Mouse (Mus musculus): ENCODE results near the gene Npffr2.
"Not testable (repeated sequence)": the region's sequence is repeated elsewhere in the genome, so short reads cannot be mapped to it uniquely, and the experiment has no call there.

The Npffr2 gene

GRCm38 (mm10) chr5:89526878-89527578 is at the start of gene Npffr2:
TSS of gene Npffr2 (plus strand) at chr5:89527429.
- DNase-seq (ENCODE audit: low spot score), result peak; percentile 59

GRCm38 (mm10) chr5:89492560-89492959 is 34.7 kb upstream of the Npffr2 start:
- no peak for DNase-seq (ENCODE audit: low spot score)

GRCm38 (mm10) chr5:89500182-89500581 is 27.0 kb upstream of the Npffr2 start:
- DNase-seq (ENCODE audit: low spot score), result peak; percentile 12

GRCm38 (mm10) chr5:89518641-89519040 is 8.6 kb upstream of the Npffr2 start:
- no peak for DNase-seq (ENCODE audit: low spot score)

- peak; percentile 23 for DNase-seq (ENCODE audit: low spot score)
These were observed 949 bp upstream of the Npffr2 start for GRCm38 (mm10) chr5:89526181-89526778.

- DNase-seq (ENCODE audit: low spot score), result no peak
These were observed 1.7 kb downstream of the Npffr2 start for GRCm38 (mm10) chr5:89528951-89529350.

GRCm38 (mm10) chr5:89529391-89529790 is 2.2 kb downstream of the Npffr2 start:
- DNase-seq (ENCODE audit: low spot score), result no peak

GRCm38 (mm10) chr5:89536018-89536417 is 8.8 kb downstream of the Npffr2 start:
- no peak for DNase-seq (ENCODE audit: low spot score)

- DNase-seq (ENCODE audit: low spot score), result no peak
These were observed 15.2 kb downstream of the Npffr2 start for GRCm38 (mm10) chr5:89542472-89542871.

- DNase-seq (ENCODE audit: low spot score), result peak; percentile 87
These were observed 16.2 kb downstream of the Npffr2 start for GRCm38 (mm10) chr5:89543476-89543875.

- not testable (repeated sequence) for DNase-seq (ENCODE audit: low spot score)
These were observed 31.9 kb downstream of the Npffr2 start for GRCm38 (mm10) chr5:89559118-89559517.

GRCm38 (mm10) chr5:89561381-89561780 is 34.2 kb downstream of the Npffr2 start:
- no peak for DNase-seq (ENCODE audit: low spot score)

- DNase-seq (ENCODE audit: low spot score), result no peak
These were observed 51.4 kb downstream of the Npffr2 start for GRCm38 (mm10) chr5:89578678-89579077.

- DNase-seq (ENCODE audit: low spot score), result no peak
These were observed 52.0 kb downstream of the Npffr2 start for GRCm38 (mm10) chr5:89579181-89579580.

- DNase-seq (ENCODE audit: low spot score), result peak; percentile 41
These were observed 53.9 kb downstream of the Npffr2 start for GRCm38 (mm10) chr5:89581143-89581542.

- DNase-seq (ENCODE audit: low spot score), result peak; percentile 50
These were observed 54.6 kb downstream of the Npffr2 start for GRCm38 (mm10) chr5:89581742-89582366.

GRCm38 (mm10) chr5:89585021-89585420 is 57.8 kb downstream of the Npffr2 start:
- DNase-seq (ENCODE audit: low spot score), result no peak

- DNase-seq (ENCODE audit: low spot score), result peak; percentile 74
These were observed 65.1 kb downstream of the Npffr2 start for GRCm38 (mm10) chr5:89592301-89592700.

GRCm38 (mm10) chr5:89611322-89612015 is 84.2 kb downstream of the Npffr2 start:
- peak; percentile 67 for DNase-seq (ENCODE audit: low spot score)

- no peak for DNase-seq (ENCODE audit: low spot score)
These were observed 85.0 kb downstream of the Npffr2 start for GRCm38 (mm10) chr5:89612262-89612661.

GRCm38 (mm10) chr5:89631599-89631998 is 104.4 kb downstream of the Npffr2 start:
- DNase-seq (ENCODE audit: low spot score), result no peak
